Mouse (Mus musculus) CH12.LX (cell line): ENCODE measurements around the gene Dalrd3. TPM values are rescaled to one million over a fixed set of nuclear protein-coding genes. Genes with fewer than 3 reads are reported as not detected.

Source experiments
- DNase-seq: peaks from one replicate; pipeline ENCODE4 v3.0.0-alpha.2; 2013; ENCODE audit errors: extremely low read depth
- H3K27ac ChIP-seq: 2 replicates; pipeline ENCODE4 v1.5.1; 2012; ENCODE audit warnings: low read depth, mild to moderate bottlenecking, control low read depth, moderate library complexity; ENCODE audit not compliant: insufficient read depth
- H3K27me3 ChIP-seq: replicated peaks from 2 replicates; pipeline ENCODE3; 2012; ENCODE audit warnings: inconsistent platforms
- H3K36me3 ChIP-seq, 2 experiments: replicated peaks in 1 of 2; 2 replicates each; pipeline versions ENCODE3 to v1.6.1; 2012; ENCODE audit warnings: inconsistent platforms in 1 of 2, low read length in 1 of 2, mild to moderate bottlenecking in 1 of 2, mixed read lengths in 1 of 2, moderate library complexity in 1 of 2; ENCODE audit not compliant: control insufficient read depth in 1 of 2, insufficient read depth in 1 of 2
- H3K4me1 ChIP-seq, 2 experiments: 2 replicates each; pipeline ENCODE4 v1.6.1; 2012; ENCODE audit warnings: inconsistent platforms in 1 of 2, moderate library complexity in 1 of 2; ENCODE audit not compliant: insufficient read depth in 2 of 2, control insufficient read depth in 1 of 2
- H3K4me2 ChIP-seq: 2 replicates; pipeline ENCODE4 v1.6.1; 2012; ENCODE audit warnings: low read depth, mild to moderate bottlenecking, control low read depth; ENCODE audit not compliant: poor library complexity, insufficient read depth, severe bottlenecking
- H3K4me3 ChIP-seq, 3 experiments: fragments of 150-350 bp in 1 of 3; sonication (generic) in 1 of 3; replicated peaks in 1 of 3; 2 replicates each; pipeline versions ENCODE3 to v1.5.1; 2011 to 2012; ENCODE audit warnings: low read depth in 2 of 3, low read length in 2 of 3, mild to moderate bottlenecking in 2 of 3, moderate library complexity in 2 of 3, control low read depth in 1 of 3, improper control_type of control experiment in 1 of 3, inconsistent platforms in 1 of 3, mixed read lengths in 1 of 3; ENCODE audit not compliant: poor library complexity in 1 of 3
- H3K79me2 ChIP-seq: replicated peaks from 2 replicates; pipeline ENCODE4 v1.6.1; 2012; ENCODE audit warnings: mild to moderate bottlenecking, moderate library complexity; ENCODE audit not compliant: control insufficient read depth, poor library complexity, insufficient read depth, severe bottlenecking; ENCODE audit errors: extremely low read depth
- H3K9ac ChIP-seq: 2 replicates; pipeline ENCODE4 v1.6.1; 2012; ENCODE audit warnings: low read depth, mild to moderate bottlenecking, control low read depth, moderate library complexity; ENCODE audit not compliant: insufficient read depth
- H3K9me3 ChIP-seq: replicated peaks from 2 replicates; pipeline ENCODE3; 2012; ENCODE audit warnings: low read length, inconsistent platforms, mixed read lengths
- E2F4 ChIP-seq: IDR thresholded peaks from 2 replicates; pipeline ENCODE4 v1.6.1; 2011; ENCODE audit warnings: low read depth, low read length, improper control_type of control experiment; ENCODE audit not compliant: insufficient replicate concordance
- ETS1 ChIP-seq: conservative IDR thresholded peaks from 2 replicates; pipeline ENCODE4 v1.6.1; 2012; ENCODE audit warnings: low read depth, mild to moderate bottlenecking, inconsistent platforms, low read length, improper control_type of control experiment, moderate library complexity
- GABPA ChIP-seq: IDR thresholded peaks from 2 replicates; pipeline ENCODE4 v1.6.1; 2012; ENCODE audit warnings: low read depth, low read length, improper control_type of control experiment, inconsistent platforms; ENCODE audit not compliant: insufficient replicate concordance
- IRF4 ChIP-seq: IDR thresholded peaks from 2 replicates; pipeline ENCODE4 v1.6.1; 2014; ENCODE audit warnings: low read depth, mild to moderate bottlenecking, inconsistent platforms, low read length, improper control_type of control experiment
- MAFK ChIP-seq: IDR thresholded peaks from 2 replicates; pipeline ENCODE4 v1.6.1; 2011; ENCODE audit warnings: low read length, improper control_type of control experiment; ENCODE audit not compliant: insufficient replicate concordance
- MAX ChIP-seq: IDR thresholded peaks from 2 replicates; pipeline ENCODE4 v1.6.1; 2011; ENCODE audit warnings: low read length, improper control_type of control experiment
- MEF2A ChIP-seq: IDR thresholded peaks from 2 replicates; pipeline ENCODE4 v1.6.1; 2014; ENCODE audit warnings: low read depth, mild to moderate bottlenecking, inconsistent platforms, low read length, improper control_type of control experiment, borderline replicate concordance
- MXI1 ChIP-seq: IDR thresholded peaks from 2 replicates; pipeline ENCODE4 v1.6.1; 2011; ENCODE audit warnings: mild to moderate bottlenecking, low read depth, low read length, improper control_type of control experiment
- POLR2A ChIP-seq: IDR thresholded peaks from 2 replicates; pipeline ENCODE4 v1.6.1; 2011; ENCODE audit warnings: low read depth, mild to moderate bottlenecking, improper control_type of control experiment, low read length
- RCOR1 ChIP-seq: conservative IDR thresholded peaks from 2 replicates; pipeline ENCODE4 v1.6.1; 2012; ENCODE audit warnings: low read depth, mild to moderate bottlenecking, inconsistent platforms, low read length, improper control_type of control experiment
- SIN3A ChIP-seq: IDR thresholded peaks from 2 replicates; pipeline ENCODE4 v1.6.1; 2012; ENCODE audit warnings: low read length, improper control_type of control experiment, inconsistent platforms
- TBP ChIP-seq: conservative IDR thresholded peaks from 2 replicates; pipeline ENCODE4 v1.6.1; 2011; ENCODE audit warnings: low read depth, low read length, improper control_type of control experiment
- UBTF ChIP-seq: IDR thresholded peaks from 2 replicates; pipeline ENCODE4 v1.6.1; 2012; ENCODE audit warnings: low read depth, mild to moderate bottlenecking, inconsistent platforms, low read length, improper control_type of control experiment, moderate library complexity
- ZC3H11A ChIP-seq: IDR thresholded peaks from 2 replicates; pipeline ENCODE4 v1.6.1; 2012; ENCODE audit warnings: low read depth, mild to moderate bottlenecking, inconsistent platforms, low read length, improper control_type of control experiment
- ZKSCAN1 ChIP-seq: IDR thresholded peaks from 2 replicates; pipeline ENCODE4 v1.6.1; 2012; ENCODE audit warnings: low read depth, inconsistent platforms, low read length, improper control_type of control experiment, borderline replicate concordance
- dilution Hi-C: fragments of 300-500 bp; cut with MboI; formaldehyde crosslinking; loops from 2 replicates; pipeline ENCODE4 v1.14.3; 2020; ENCODE audit warnings: low sequenced_read_pairs; ENCODE audit not compliant: extremely low pct_unique_long_range_greater_than_20kb, extremely low pct_ligation_motif_present
- in situ Hi-C: fragments of 300-500 bp; cut with MboI; formaldehyde crosslinking; loops from 3 replicates; pipeline ENCODE4 v1.14.3; 2019; ENCODE audit warnings: low sequenced_read_pairs, low pct_ligation_motif_present, low pct_unique_long_range_greater_than_20kb, mixed read lengths
- polyA plus RNA-seq: library from polyadenylated mRNA; unstranded; fragments of >175 nt; gene quantifications from 2 replicates; pipeline ENCODE4 v1.2.1, GENCODE M21; 2012; ENCODE audit warnings: low read depth; ENCODE audit not compliant: insufficient read length
- total RNA-seq, 2 experiments: library from RNA; depleted of rRNA; stranded (reverse); fragments of 300-350 nt in 1 of 2; fragments of >200 nt in 1 of 2; gene quantifications; 2 replicates each; pipeline ENCODE4 v1.2.3; 2012 to 2014

Gene Dalrd3
- total and polyA plus RNA-seq, 3 experiments: 52.6 to 114 (median 110) TPM

DNA sequence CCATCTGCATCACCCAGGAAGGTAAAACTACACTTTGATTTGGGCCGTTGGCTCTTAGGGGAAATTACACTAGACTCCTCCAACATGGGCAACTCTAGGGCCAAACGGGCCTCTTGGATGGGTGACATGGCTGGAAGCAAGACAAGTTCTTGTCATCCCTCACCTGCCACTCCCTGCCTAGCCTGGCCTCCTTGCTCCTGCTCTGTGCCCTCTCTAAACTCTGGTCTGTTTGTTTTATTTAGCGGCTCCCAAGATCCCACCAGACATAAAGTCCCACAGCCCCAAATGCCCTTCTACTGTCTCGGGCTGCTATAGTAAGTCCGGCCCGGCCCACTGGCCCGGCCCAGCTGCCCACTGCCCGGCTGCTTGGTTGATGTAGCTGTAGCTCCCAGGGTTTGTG lies 6.0 kb upstream of the Dalrd3 start:
- no peak overlapping the region for H3K9ac ChIP-seq
- H3K27ac ChIP-seq: no peak overlapping the region
- H3K79me2 ChIP-seq: peaks cover 20% of the 10 kb centered on the region
- peaks cover 44 to 59% of the 10 kb centered on the region in 2 experiments for H3K36me3 ChIP-seq
- no peaks in the 10 kb centered on the region for H3K27me3 ChIP-seq
- TF ChIP-seq UBTF (no peak), E2F4 (no peak), ZKSCAN1 (no peak), MXI1 (no peak)
- TF ChIP-seq, all 38 proteins: peak for 0
- H3K9me3 ChIP-seq: no peaks in the 10 kb centered on the region
- H3K4me2 ChIP-seq: no peak overlapping the region
- H3K4me3 ChIP-seq: no peak overlapping the region
- dilution Hi-C loops (no loop called here), in situ Hi-C loops (no loop called here)
- no peak for DNase-seq
- H3K4me1 ChIP-seq: peaks cover 13 to 50% of the 10 kb centered on the region in 2 experiments

GRCm38 (mm10) chr9:108564131-108564530 lies 5.6 kb upstream of the Dalrd3 start:
- Histone ChIP-seq H3K9me3 (no peaks in the 10 kb centered on the region), H3K79me2 (peaks cover 20% of the 10 kb centered on the region), H3K4me2 (no peak overlapping the region), H3K27ac (no peak overlapping the region), H3K9ac (no peak overlapping the region), H3K27me3 (no peaks in the 10 kb centered on the region), H3K36me3 (peaks cover 39 to 54% of the 10 kb centered on the region in 2 experiments), H3K4me3 (no peak overlapping the region), H3K4me1 (peaks cover 13 to 50% of the 10 kb centered on the region in 2 experiments)
- TF ChIP-seq GABPA: no peak
- no peak for TF ChIP-seq TBP
- TF ChIP-seq ZC3H11A: no peak
- no peak for TF ChIP-seq MEF2A
- TF ChIP-seq MAFK: no peak
- TF ChIP-seq MAX: no peak
- no peak; the same call in none of the 2 replicates for TF ChIP-seq POLR2A
- TF ChIP-seq SIN3A: no peak
- no peak for TF ChIP-seq RCOR1
- TF ChIP-seq UBTF: no peak
- no peak for TF ChIP-seq ETS1
- TF ChIP-seq IRF4: no peak
- dilution Hi-C loops: no loop called here
- in situ Hi-C loops: no loop called here
- DNase-seq: no peak
